Mouse (Mus musculus) mature B cell (primary cell): ENCODE measurements around the gene Hinfp.
"Not testable (repeated sequence)": the region's sequence is repeated elsewhere in the genome, so short reads cannot be mapped to it uniquely, and the experiment has no call there.

Experiments
- in situ Hi-C: fragments of 300-500 bp; cut with MboI; formaldehyde crosslinking; loops from 2 replicates; pipeline ENCODE4 v1.14.3; 2019

Gene Hinfp

GRCm38 (mm10) chr9:44332918-44333638 is 27.6 kb upstream of the Hinfp start:
- in situ Hi-C loops = no loop called here

GRCm38 (mm10) chr9:44330736-44331135 is 25.3 kb upstream of the Hinfp start:
- in situ Hi-C loops = no loop called here

GRCm38 (mm10) chr9:44327926-44328325 is 22.5 kb upstream of the Hinfp start:
- in situ Hi-C loops = no loop called here

GRCm38 (mm10) chr9:44327064-44327711 is 21.7 kb upstream of the Hinfp start:
- in situ Hi-C loops = no loop called here

GRCm38 (mm10) chr9:44326371-44327063 is 21.0 kb upstream of the Hinfp start:
- in situ Hi-C loops = no loop called here

GRCm38 (mm10) chr9:44325768-44326370 is 20.4 kb upstream of the Hinfp start, which contains the start of gene Dpagt1:
Gene Dpagt1 (plus strand): TSS chr9:44326019.
- in situ Hi-C loops = no loop called here

- in situ Hi-C loops = not testable (repeated sequence)
These were observed 19.7 kb upstream of the Hinfp start for GRCm38 (mm10) chr9:44325032-44325767.

GRCm38 (mm10) chr9:44324147-44324546 is 18.7 kb upstream of the Hinfp start:
- in situ Hi-C loops = no loop called here

GRCm38 (mm10) chr9:44323656-44324055 is 18.2 kb upstream of the Hinfp start:
- in situ Hi-C loops = not testable (repeated sequence)

- in situ Hi-C loops = no loop called here
These were observed 15.3 kb upstream of the Hinfp start for GRCm38 (mm10) chr9:44320799-44321133.

- in situ Hi-C loops = no loop called here
These were observed 14.7 kb upstream of the Hinfp start, which contains the start of gene C2cd2l for GRCm38 (mm10) chr9:44319887-44320798. Gene C2cd2l (minus strand): TSS chr9:44320285.

GRCm38 (mm10) chr9:44319105-44319886 is 13.8 kb upstream of the Hinfp start:
- in situ Hi-C loops = no loop called here

GRCm38 (mm10) chr9:44318826-44319095 is 13.3 kb upstream of the Hinfp start:
- in situ Hi-C loops = no loop called here

- in situ Hi-C loops = no loop called here
These were observed 12.8 kb upstream of the Hinfp start for GRCm38 (mm10) chr9:44318076-44318825.

- in situ Hi-C loops = no loop called here
These were observed 12.0 kb upstream of the Hinfp start for GRCm38 (mm10) chr9:44317452-44317851.

- in situ Hi-C loops = no loop called here
These were observed 9.4 kb upstream of the Hinfp start for GRCm38 (mm10) chr9:44314910-44315309.

GRCm38 (mm10) chr9:44314257-44314547 is 8.7 kb upstream of the Hinfp start:
- in situ Hi-C loops = no loop called here

- in situ Hi-C loops = no loop called here
These were observed 8.2 kb upstream of the Hinfp start for GRCm38 (mm10) chr9:44313476-44314256.
